Mouse (Mus musculus) layer of hippocampus, postnatal 10 days (tissue): ENCODE measurements around the gene Col6a5. TPM values are rescaled to one million over a fixed set of nuclear protein-coding genes. Genes with fewer than 3 reads are reported as not detected.

ENCODE experiments used
- DNase-seq, 2 experiments: peaks; one replicate each; pipeline ENCODE4 v3.0.0; 2021; ENCODE audit warnings: low spot score in 2 of 2
- long read RNA-seq: library from polyadenylated mRNA; stranded (forward); transcript quantifications from one replicate; pipeline ENCODE4 v2.0.0, GENCODE M21; 2023
- total RNA-seq, 2 experiments: library from RNA; stranded (reverse); gene quantifications; 2 replicates each; pipeline ENCODE4 v1.2.3; 2021

The Col6a5 gene
- 1 to 10 TPM; 1.4 to 2.8 TPM for total RNA-seq
- long read RNA-seq, partial matches to known transcripts: 1 of 3 reads
- long read RNA-seq, other reads (novel, unspliced or antisense): 2 of 3 reads

DNA sequence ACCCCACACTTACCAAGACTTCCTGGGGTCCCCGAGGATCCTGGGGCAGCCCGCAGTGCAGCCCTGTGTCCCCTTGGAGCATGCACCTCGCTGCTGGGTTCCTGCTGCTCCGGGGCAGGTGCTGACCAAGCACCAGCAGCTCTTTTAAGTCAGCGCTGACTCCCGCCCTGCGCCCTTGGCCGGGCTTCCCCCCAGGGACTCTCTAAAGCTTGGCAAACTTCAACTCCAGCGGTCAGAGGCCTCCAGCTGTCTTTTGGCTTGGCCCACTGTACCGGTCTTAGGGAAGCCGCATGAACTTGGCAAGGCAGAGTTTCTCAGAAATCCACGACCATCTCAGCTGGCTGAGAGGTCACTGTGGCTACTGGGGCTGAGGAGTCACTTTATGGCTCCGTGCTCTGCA, at the start of gene Col6a5:
Col6a5 (minus strand) TSS at position 111 of the 400 bp plus-strand sequence.
- DNase-seq: no peak

DNA sequence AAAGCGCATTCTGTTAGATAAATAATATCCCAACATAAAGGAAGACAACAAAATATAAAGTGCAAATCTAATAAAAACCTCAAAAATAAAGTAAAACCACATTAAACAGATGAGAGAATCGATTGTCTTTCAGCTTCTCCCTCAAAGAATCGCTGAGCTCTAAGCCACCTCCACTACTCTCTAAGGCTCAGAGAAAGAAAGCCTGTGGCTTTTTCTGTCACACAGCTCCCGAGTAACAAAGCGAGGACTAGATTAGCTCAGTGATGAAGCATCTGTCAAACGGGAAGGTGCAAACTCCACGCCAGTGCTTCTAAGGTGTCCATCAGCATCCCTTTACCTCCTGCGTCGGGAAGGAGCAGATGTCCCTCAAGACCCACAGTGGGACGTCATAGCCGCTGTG, 37.5 kb upstream of the Col6a5 start:
- DNase-seq: no peak

DNA sequence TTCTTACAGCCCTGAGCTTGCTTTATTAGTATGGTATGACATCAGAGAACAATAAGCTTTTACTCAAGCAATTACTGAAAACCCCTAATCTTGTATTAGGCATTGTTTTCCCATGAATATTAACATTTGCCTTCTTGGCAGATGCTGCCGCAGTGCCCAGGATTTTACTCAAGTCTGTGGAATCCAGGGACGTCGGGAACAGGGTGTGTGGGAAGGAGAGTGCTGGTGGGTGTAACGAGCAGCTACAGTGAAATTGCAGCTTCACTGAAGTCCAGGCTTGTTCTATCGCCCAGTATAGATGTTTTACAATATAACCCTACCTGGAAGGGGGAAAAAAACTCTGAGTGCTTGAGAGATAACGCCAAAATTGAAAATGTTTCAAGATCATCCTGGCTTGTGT, 32.0 kb upstream of the Col6a5 start:
- no peak for DNase-seq

DNA sequence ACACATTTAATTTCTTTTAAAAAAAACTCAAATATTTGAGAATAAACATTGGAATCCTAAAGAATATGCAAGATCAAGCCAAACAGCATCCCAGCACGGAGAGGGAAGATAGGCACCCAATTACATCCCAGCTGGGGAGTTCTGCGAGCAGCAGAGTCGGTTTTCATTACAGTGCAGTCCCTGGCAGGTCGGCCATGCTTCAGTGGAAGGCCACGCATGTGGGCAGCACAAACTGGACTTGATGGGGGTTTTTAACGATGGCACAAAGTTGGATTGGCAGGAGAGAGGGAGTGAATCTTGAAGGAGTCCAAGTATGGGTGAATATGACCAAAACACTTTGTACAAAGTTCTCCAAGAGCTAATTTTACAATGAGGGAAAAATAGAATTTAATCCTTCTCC, 29.7 kb upstream of the Col6a5 start:
- no peak for DNase-seq

DNA sequence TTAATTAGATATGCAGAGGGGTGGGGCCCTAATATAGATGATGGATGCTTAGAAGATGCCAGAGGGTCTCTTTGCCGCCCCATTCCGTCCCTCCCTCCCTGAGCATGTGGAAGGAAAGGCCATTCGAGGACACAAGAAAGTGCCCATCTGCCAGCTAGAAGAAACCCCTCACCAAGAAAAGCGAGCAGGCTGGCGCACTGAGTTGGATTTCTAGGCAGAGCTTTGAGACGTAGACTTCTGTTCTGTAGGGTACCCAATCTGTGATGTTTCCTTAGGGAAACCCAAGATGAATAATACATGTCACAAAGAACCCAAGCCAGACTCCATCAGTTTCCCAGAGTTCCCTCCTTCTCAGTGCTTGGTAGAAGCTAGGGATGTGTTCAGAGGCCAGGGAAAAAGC, 29.0 kb upstream of the Col6a5 start:
- peak in 1 of 2 experiments; percentile 17 for DNase-seq

DNA sequence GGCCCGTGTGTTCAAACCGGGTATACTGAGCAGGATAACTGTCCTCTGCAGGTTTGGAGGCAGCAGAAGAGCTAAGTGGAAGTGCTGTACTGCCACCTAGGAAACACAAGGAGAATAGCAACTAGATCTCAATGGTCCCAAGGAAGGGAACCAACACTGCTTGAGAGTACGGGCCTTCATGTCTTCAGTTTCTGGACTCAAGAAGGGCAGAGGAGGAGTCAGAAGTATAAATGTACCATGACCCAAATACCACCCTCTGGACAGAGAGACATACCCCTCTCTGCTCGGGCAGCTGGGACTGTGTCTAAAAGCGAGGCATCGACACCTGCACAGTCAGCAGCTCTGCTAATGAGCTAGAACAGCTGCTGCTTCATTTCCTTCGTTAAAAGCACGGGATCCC, 27.7 kb upstream of the Col6a5 start:
- DNase-seq: peak; percentile 16 to 21

DNA sequence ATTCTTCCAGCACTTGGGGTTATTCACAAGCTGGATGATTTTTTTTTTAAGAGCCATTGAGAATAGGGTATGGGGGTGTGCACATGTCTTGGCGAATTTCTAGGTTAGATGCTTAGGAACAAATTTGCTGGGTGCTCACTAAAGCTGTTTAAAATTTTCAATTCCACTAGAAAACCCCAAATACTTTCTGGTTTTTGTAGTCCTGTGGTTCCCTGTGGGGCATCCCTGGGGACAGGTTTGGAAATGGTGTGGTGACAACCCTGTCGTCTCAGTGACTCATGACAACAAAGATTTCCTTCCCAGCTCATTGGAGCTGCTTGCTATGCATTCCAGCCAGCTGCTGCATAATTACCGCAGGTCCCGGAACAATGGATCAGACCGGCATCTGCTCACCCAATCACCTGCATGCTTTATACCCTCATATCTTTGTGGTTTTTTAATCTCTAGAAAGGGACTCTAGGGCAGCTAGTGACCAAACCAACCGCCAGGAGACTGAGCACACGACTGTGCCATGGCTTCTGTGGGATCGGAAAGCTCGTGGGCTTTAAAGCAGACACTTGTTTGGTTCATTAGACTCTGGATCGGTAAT, 24.6 kb upstream of the Col6a5 start:
- no peak for DNase-seq

DNA sequence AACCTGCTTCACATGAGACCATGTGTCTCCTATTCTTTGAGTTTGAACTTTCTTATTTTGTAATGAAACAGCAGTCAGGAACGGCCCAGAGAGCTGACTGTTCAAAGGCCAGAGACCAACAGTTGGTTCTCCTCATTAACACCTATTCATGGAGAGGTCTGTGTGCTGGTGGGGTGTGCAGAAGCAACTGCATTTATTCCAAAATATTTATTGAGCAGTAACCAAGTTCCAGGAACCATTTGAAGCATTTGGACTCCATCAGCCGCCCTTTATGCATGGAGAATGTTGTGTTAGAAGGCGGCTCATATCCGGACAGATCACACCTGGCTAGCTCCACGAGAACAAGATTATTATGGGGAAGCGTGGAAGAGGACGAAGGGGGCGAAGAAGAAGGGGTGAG, 18.0 kb upstream of the Col6a5 start:
- no peak for DNase-seq

DNA sequence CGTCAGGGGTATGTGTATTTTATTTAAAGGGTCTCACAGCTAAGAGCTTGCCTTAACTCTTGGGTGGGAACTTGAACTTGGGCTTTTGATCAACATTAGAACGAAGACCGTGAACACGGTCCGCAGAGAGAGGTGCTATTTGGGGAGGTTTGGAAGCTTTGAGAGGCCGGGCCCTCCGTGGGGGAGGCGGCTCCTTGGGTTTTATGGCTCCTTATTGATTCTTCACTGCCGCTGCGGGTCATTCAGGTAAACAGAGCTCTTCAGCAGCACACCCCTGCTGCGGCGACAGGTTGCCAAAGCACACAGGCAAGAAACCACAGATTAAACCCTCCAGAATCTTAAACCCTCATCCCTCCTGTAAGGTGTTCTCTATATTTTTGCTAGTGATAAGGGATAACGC, 16.4 kb upstream of the Col6a5 start:
- DNase-seq: no peak

DNA sequence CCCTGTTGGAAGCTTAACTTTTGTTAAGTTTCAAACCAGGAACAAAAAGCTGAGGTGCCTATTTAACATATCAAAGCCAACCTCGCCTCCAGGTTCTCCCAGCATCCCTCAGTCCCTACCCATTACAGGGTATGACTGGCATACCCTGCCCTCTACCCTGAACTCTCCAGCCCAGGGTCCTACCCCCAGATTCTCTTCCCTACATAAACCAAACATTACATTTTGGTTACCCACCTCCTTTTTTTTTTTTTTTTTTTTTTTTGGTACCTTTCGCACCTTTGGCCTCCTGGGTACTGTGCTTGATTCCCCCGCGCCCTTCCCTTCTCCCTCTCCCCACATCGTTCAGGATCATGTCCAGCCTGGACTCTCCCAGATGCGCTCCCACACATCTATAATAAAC, 15.9 kb upstream of the Col6a5 start:
- DNase-seq: no peak

DNA sequence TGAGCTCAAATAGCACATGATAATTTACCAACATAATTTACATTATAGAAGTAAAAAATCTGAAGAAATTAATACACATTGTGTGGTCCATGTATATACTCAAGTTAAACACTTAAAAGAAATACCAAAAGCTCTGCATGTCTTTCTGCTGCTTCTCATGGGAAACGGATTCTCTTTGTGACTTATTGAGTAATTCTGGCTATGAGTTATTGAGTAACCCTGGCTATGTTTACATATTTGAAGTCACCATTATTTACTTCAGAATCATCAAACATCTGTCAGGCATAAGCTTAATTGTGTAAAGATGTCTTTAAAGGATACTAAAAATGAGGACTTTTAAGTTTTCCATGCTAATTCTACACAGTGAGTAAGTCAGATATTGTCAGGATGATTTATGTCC, 13.3 kb upstream of the Col6a5 start:
- no peak for DNase-seq

DNA sequence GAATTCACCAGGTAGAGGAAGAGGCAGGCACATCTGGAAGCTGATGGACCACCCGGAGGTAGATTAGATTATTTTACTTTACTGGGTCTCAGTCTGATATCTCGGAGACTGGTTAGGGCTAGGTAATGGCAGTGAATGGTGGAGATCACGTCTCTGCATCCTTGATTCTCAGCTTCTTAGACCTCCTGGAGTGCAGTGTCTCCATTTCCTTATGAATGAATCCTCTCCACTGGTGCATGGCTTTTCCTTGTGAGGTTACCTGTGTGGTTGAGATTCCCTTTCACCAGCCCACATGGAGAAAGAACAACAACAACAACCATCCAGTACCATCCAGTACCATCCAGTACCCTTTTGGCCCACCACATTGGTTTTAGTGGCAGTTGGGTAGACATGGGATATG, 11.6 kb upstream of the Col6a5 start:
- DNase-seq: no peak

DNA sequence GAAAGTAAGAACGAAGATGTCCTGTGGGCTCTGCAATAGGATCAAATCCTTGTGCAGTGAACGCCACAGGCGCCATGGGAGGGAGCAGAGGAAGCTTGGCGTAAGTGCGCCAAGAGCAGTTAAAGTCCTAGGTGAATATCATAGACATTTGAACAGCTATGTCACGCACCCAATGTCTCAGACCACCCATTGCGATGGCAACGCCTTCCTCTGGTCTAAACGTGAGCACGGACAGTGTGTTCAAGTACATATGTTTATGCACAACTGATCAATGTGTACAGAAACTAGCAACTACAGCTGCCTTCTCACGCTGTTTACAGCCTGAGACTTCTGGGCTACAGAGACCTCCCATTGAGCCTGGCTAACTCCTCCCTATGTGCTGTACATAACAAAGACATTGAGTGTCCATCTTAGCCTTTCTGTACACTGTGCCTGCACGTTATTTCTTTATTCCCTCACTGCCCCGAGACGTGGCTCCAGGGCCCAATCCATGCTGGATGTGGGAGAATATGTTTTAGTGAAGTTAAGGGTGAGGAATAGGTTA, 11.0 kb upstream of the Col6a5 start:
- DNase-seq: no peak

DNA sequence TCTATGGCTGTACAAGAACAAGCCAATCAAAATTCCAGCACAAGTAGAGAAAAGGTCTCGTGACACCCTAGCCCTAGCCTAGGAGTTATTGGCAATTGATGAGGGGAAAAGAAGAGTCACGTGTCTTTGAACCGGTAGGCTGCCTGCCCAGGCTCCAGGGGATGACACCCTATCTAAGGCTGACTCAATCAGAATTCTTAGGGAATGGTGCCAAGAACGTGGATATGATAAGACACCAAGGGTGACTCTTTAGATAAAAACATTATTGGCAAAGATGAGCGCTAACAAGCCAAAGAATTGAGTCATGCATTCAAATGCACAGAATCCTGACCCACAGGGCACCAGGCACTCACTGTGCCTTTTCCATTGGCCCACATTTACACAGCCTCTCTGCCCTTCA, 10.5 kb upstream of the Col6a5 start:
- no peak for DNase-seq

DNA sequence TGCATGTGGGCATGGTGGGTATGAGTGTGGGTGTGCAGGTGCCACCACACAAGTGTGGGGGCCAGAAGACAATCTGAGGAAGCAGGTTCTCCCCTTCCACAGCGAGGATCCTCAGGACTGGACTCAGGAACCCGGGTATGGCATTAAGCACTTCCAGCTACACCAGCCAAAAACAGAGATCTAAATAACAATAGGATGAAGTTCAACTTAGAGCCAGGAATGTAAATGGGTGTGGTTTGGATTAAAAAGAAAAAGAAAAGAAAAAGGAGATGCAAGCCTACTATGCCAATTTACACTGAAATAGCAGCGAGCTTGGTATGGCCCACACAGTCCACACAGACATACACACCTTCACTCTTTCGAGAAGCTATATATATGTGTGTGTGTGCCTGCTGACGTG, 7.5 kb upstream of the Col6a5 start:
- no peak for DNase-seq

DNA sequence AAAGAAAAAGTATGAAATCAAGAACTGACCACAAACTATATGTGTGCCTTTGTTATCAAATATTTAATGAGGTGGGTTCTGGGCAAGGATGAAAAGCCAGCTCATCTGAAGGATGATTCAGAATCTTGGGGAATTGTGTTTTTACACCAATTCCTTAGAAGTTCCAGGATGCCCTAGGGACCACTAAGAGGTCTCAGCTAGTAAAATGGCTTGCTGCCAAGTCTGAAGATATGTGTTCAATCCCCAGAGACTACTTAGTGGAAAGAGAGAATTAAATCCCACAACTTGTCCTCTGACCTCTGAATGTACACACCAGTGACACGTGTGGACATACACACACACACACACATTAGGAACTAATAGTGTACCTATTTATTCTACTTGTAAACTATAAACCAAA, 1.3 kb downstream of the Col6a5 start:
- no peak for DNase-seq

DNA sequence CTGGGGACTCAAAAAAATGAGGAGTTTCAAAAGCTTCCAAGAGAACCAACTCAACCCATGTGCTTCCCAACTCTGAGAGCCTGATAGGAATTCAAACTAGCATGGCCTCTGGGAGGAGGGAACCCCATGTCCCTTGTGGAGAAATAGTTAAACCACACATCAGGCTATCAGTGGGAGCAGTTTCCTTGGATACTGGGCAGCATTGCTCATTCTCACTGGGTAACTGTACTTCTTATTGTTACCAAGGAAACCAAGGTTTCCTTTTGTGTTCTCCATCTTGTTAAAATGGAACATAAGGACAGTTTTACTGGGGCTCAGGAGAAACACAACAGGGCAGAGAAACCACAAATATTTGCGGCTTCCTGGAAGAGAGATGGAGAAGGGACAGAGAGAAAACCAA, 10.7 kb downstream of the Col6a5 start:
- DNase-seq: no peak

DNA sequence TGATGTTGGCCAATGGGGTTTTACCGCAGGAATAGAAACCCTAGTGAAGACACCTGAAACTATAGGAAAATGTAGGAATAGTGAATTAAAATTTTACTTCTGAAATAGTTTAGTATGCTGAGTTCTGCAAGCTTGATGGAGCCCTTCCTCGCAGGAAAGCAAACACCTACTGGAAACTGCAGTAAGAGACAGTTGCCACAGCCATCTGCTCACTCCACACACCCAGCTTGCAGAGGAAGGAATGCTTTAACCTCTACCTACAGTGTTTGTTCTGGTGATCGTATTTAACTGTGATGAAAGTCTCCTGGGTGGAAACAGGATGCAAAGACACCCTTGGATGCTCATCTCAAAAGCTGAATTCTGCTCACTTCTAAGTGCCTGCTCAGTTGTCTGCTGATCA, 12.9 kb downstream of the Col6a5 start:
- no peak for DNase-seq

DNA sequence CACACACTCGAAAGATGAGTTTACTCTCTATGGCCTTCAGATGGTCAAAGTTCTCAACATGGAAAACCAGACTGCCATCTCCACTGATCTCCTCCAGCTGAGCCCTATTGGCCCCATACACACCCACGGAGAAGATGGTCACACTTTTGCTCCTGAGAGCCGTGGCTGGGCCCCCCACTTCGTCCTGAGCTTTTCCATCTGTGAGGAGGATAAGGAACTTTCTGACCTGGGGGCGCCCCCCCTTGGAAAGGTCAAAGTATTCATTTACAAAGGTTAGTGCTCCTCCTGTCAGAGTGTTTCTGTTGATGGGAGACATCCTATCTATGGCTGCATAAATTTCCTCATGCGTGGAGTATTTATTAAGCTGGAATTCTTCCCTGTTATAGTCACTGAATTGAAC, 26.6 kb downstream of the Col6a5 start:
- DNase-seq: no peak

DNA sequence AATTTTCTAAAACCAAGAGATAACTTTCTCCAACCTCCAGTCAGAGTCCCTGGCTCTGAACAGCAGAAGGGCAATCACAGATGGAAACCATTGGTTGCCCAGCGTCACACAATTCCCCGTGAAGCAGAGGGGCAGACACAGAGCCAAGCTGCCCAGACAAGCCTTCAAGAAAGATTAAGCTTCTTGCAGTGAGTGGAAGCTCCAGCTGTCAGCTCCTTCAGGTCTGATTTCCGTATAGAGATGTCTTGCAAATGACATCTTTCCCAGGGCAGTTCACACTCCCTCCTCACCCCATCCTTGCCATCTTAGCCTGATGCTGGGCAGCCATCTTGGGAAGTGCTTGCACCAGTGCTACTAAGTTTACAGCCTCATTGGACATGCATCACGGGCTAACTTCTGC, 31.2 kb downstream of the Col6a5 start:
- no peak for DNase-seq

DNA sequence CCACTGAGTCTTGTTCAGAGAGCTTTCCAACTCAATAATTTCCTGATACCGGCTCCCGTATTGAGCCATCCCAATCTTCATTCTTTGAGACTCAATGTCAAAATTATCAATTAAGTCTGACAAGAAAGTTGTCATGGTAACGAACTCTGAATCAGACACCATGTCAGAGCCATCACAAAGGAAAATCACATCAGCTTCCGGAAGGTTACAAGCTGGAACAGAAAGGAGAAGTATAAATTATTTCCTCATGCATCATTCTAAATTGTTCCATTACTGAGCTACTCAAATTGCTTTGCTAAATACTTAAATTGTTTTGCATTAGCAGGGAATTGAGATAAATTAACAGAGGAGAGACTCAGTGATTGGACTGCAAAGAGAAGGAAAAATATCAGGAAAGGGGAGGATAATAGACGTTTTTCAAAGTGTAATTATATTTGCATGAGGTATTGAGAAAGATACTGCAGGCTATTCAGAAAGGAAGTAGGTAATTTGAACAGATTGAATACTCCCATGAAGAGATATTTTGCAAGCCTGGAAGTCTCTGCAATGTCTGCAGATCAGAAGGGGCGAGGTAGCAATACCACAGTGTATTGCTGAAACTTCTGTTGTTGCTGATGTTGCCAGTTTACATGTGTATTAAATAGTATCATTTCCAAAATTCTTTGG, 31.9 kb downstream of the Col6a5 start:
- DNase-seq: no peak

DNA sequence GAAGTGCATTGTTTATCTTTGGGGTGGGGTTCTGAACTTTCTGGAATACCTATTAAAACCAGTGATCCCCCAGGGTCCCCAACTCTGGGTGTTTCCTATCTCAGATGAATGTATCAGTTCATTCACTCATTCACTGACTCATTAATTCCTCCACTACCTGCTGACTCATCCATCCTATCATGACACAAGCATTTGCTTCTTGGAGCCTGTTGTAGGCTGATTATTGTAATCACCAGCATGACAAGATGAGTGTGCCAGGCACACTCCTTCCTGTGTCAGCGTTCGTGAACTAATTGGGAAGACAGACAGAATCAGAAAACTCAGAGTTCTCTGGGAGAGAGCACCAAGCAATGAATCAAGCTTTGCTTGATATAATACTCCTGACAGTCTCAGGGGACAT, 36.8 kb downstream of the Col6a5 start:
- DNase-seq: no peak

DNA sequence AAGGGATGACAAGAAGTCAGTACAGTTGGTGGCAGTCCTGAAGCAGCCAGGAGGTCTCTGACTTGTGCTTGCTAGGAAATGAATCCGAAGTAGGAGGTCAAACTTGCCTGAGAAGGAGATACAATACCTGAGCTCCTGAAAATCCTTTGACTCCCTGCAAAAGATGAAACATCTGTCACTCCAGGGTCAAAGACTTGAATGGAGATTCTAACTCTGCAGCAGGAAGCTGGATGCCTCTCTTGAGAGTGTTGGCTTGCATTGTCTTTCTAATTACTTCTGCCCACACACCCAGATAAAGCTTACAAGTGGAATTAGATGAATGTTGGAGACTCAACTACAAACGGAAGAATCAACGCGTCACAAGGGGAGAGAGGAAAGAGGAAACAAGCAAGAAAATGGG, 45.3 kb downstream of the Col6a5 start:
- no peak for DNase-seq
